Mouse (Mus musculus): Measurements from ENCODE around the gene Cntnap1. TPM values are rescaled to one million over a fixed set of nuclear protein-coding genes. Genes with fewer than 3 reads are reported as not detected.
A peak's percentile ranks its signal among the peaks of the same experiment; 100 is the strongest.

Cntnap1 gene
- polyA plus RNA-seq, 1 experiment from 2014 or later = 0.39 TPM

DNA sequence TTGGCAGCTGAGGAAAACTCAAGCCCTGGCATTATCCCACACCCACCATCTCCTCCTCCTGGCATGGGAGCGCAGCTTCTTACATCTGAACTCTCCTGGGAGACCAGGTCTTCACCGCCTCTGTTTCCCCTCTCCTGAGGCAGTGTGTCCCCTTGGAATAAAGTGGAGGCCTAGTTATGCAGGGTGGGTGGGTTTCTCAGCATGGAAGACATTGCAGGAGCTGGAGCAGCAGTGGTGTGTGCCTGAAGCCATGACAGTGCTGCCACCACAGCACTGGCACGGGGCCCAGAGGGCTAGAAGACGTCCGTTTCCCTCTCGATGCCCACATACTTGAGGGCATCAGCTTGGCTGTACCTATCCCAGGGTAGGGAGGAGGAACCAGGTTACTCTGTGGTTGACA, 22.3 kb downstream of the Cntnap1 start:
- peaks cover 3% of the 10 kb centered on the region for H3K4me1 ChIP-seq (ENCODE audit: control insufficient read depth, insufficient read depth, low read length)
- H3K27me3 ChIP-seq (replicated peaks; ENCODE audit: control insufficient read depth, insufficient read depth, low read length) = no peaks in the 10 kb centered on the region
- H3K4me3 ChIP-seq (ENCODE audit: low read depth, low read length) = no peak overlapping the region
- ATAC-seq (no peak), DNase-seq (ENCODE audit: low spot score) (no peak)
- no peak overlapping the region for H3K4me2 ChIP-seq (ENCODE audit: low read length)
- H3K36me3 ChIP-seq (ENCODE audit: control insufficient read depth, insufficient read depth, low read length) = peaks cover 15% of the 10 kb centered on the region
- WGBS = 86% methylated on average over 6 of the region's 6 CpGs
- no peak overlapping the region for H3K9ac ChIP-seq (ENCODE audit: low read length)
- H3K27ac ChIP-seq (ENCODE audit: low read depth, low read length) = no peak overlapping the region
- H3K9me3 ChIP-seq (replicated peaks; ENCODE audit: control insufficient read depth, low read length) = no peaks in the 10 kb centered on the region

- peaks cover 3% of the 10 kb centered on the region for H3K4me1 ChIP-seq (ENCODE audit: control insufficient read depth, insufficient read depth, low read length)
- no peak overlapping the region for H3K9ac ChIP-seq (ENCODE audit: low read length)
- no peaks in the 10 kb centered on the region for H3K9me3 ChIP-seq (replicated peaks; ENCODE audit: control insufficient read depth, low read length)
- H3K27me3 ChIP-seq (replicated peaks; ENCODE audit: control insufficient read depth, insufficient read depth, low read length) = no peaks in the 10 kb centered on the region
- DNase-seq (ENCODE audit: low spot score) (no peak), ATAC-seq (no peak)
- H3K4me2 ChIP-seq (ENCODE audit: low read length) = no peak overlapping the region
- H3K36me3 ChIP-seq (ENCODE audit: control insufficient read depth, insufficient read depth, low read length) = peaks cover 18% of the 10 kb centered on the region
- no peak overlapping the region for H3K4me3 ChIP-seq (ENCODE audit: low read depth, low read length)
- WGBS = 81% methylated on average over 7 of the region's 7 CpGs
- H3K27ac ChIP-seq (ENCODE audit: low read depth, low read length) = no peak overlapping the region
Observed at GRCm38 (mm10) chr11:101193076-101193475, 22.8 kb downstream of the Cntnap1 start.

- Histone ChIP-seq H3K27ac (ENCODE audit: low read depth, low read length) (no peak overlapping the region), H3K4me2 (ENCODE audit: low read length) (no peak overlapping the region), H3K9ac (ENCODE audit: low read length) (no peak overlapping the region), H3K4me3 (ENCODE audit: low read depth, low read length) (no peak overlapping the region), H3K27me3 (replicated peaks; ENCODE audit: control insufficient read depth, insufficient read depth, low read length) (no peaks in the 10 kb centered on the region), H3K9me3 (replicated peaks; ENCODE audit: control insufficient read depth, low read length) (no peaks in the 10 kb centered on the region), H3K36me3 (ENCODE audit: control insufficient read depth, insufficient read depth, low read length) (peaks cover 29% of the 10 kb centered on the region), H3K4me1 (ENCODE audit: control insufficient read depth, insufficient read depth, low read length) (peaks cover 3% of the 10 kb centered on the region)
- WGBS = 66% methylated on average over 5 of the region's 5 CpGs
- no peak for ATAC-seq
- DNase-seq (ENCODE audit: low spot score) = no peak
Observed at GRCm38 (mm10) chr11:101194137-101194536, 23.8 kb downstream of the Cntnap1 start.

GRCm38 (mm10) chr11:101194643-101195042, 24.3 kb downstream of the Cntnap1 start:
- Histone ChIP-seq H3K9ac (ENCODE audit: low read length) (no peak overlapping the region), H3K27ac (ENCODE audit: low read depth, low read length) (no peak overlapping the region), H3K4me2 (ENCODE audit: low read length) (no peak overlapping the region), H3K27me3 (replicated peaks; ENCODE audit: control insufficient read depth, insufficient read depth, low read length) (no peaks in the 10 kb centered on the region), H3K9me3 (replicated peaks; ENCODE audit: control insufficient read depth, low read length) (no peaks in the 10 kb centered on the region), H3K4me1 (ENCODE audit: control insufficient read depth, insufficient read depth, low read length) (peaks cover 3% of the 10 kb centered on the region), H3K36me3 (ENCODE audit: control insufficient read depth, insufficient read depth, low read length) (peaks cover 32% of the 10 kb centered on the region), H3K4me3 (ENCODE audit: low read depth, low read length) (no peak overlapping the region)
- no peak for DNase-seq (ENCODE audit: low spot score)
- ATAC-seq = no peak
- 83% methylated on average over 6 of the region's 6 CpGs for WGBS

DNA sequence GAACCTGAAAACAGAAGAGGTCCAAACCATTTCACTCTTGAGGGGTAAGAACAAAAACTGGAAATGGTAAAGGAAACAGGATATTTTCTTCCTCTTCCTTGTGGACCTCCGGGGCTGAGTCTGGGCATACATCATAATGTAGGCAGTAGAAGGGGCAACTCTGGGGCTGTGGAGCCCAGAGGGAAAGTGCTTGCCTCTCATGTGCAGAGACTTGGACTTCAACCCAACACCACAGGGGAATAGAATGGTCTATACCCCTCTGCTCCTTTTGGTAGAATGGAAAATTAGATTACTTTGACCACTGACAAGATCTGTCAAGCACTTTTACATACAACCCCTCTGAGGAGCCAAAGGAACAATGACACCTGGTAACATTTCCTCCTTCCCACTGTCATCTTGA, 24.8 kb downstream of the Cntnap1 start:
- ATAC-seq = no peak
- no peak overlapping the region for H3K9ac ChIP-seq (ENCODE audit: low read length)
- DNase-seq (ENCODE audit: low spot score) = no peak
- no peaks in the 10 kb centered on the region; the same call in 1 of the 2 replicates for H3K4me1 ChIP-seq (ENCODE audit: control insufficient read depth, insufficient read depth, low read length)
- no peaks in the 10 kb centered on the region for H3K27me3 ChIP-seq (replicated peaks; ENCODE audit: control insufficient read depth, insufficient read depth, low read length)
- no peak overlapping the region for H3K4me2 ChIP-seq (ENCODE audit: low read length)
- WGBS = 82% methylated on average over 1 of the region's 1 CpGs
- peaks cover 32% of the 10 kb centered on the region for H3K36me3 ChIP-seq (ENCODE audit: control insufficient read depth, insufficient read depth, low read length)
- no peak overlapping the region for H3K27ac ChIP-seq (ENCODE audit: low read depth, low read length)
- H3K9me3 ChIP-seq (replicated peaks; ENCODE audit: control insufficient read depth, low read length) = no peaks in the 10 kb centered on the region
- no peak overlapping the region for H3K4me3 ChIP-seq (ENCODE audit: low read depth, low read length)

GRCm38 (mm10) chr11:101195571-101195970, 25.2 kb downstream of the Cntnap1 start:
- ATAC-seq = no peak
- 87% methylated on average over 8 of the region's 8 CpGs for WGBS

GRCm38 (mm10) chr11:101196175-101196574, 25.9 kb downstream of the Cntnap1 start:
- WGBS = 94% methylated on average over 8 of the region's 8 CpGs
- Histone ChIP-seq H3K4me3 (ENCODE audit: low read depth, low read length) (no peak overlapping the region), H3K27me3 (replicated peaks; ENCODE audit: control insufficient read depth, insufficient read depth, low read length) (no peaks in the 10 kb centered on the region), H3K9me3 (replicated peaks; ENCODE audit: control insufficient read depth, low read length) (no peaks in the 10 kb centered on the region), H3K4me2 (ENCODE audit: low read length) (no peak overlapping the region), H3K36me3 (ENCODE audit: control insufficient read depth, insufficient read depth, low read length) (peaks cover 35% of the 10 kb centered on the region), H3K27ac (ENCODE audit: low read depth, low read length) (no peak overlapping the region), H3K9ac (ENCODE audit: low read length) (no peak overlapping the region), H3K4me1 (ENCODE audit: control insufficient read depth, insufficient read depth, low read length) (no peaks in the 10 kb centered on the region)
- ATAC-seq (no peak), DNase-seq (ENCODE audit: low spot score) (no peak)

More at GRCm38 (mm10) chr11:101195571-101195970, 25.2 kb downstream of the Cntnap1 start:
- H3K4me2 ChIP-seq (ENCODE audit: low read length) = no peak overlapping the region
- no peak overlapping the region for H3K27ac ChIP-seq (ENCODE audit: low read depth, low read length)
- H3K4me3 ChIP-seq (ENCODE audit: low read depth, low read length) = no peak overlapping the region
- no peaks in the 10 kb centered on the region for H3K4me1 ChIP-seq (ENCODE audit: control insufficient read depth, insufficient read depth, low read length)
- H3K9ac ChIP-seq (ENCODE audit: low read length) = no peak overlapping the region
- H3K27me3 ChIP-seq (replicated peaks; ENCODE audit: control insufficient read depth, insufficient read depth, low read length) = no peaks in the 10 kb centered on the region
- no peak for DNase-seq (ENCODE audit: low spot score)
- no peaks in the 10 kb centered on the region for H3K9me3 ChIP-seq (replicated peaks; ENCODE audit: control insufficient read depth, low read length)
- peaks cover 33% of the 10 kb centered on the region for H3K36me3 ChIP-seq (ENCODE audit: control insufficient read depth, insufficient read depth, low read length)

DNA sequence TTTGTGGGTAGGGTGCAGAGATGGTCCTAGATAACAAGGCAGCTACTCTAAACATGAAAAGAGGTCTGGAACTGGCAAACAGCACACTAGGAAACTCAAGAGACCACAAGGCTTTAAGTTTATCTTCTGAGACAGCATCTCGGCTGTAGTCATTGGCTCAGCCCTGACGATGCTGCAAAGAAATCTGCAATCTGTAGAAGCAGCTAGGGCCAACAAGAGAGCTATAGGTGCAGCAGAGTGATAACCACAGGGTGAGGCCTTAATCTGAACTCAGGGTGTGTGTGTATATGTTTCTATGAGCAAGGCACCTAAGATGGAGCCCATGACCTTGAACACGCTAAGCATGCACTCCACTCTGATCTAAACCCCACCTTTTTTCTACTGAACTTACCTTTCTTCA, 29.2 kb downstream of the Cntnap1 start:
- Histone ChIP-seq H3K9me3 (replicated peaks; ENCODE audit: control insufficient read depth, low read length) (no peaks in the 10 kb centered on the region), H3K4me2 (ENCODE audit: low read length) (no peak overlapping the region), H3K27ac (ENCODE audit: low read depth, low read length) (no peak overlapping the region), H3K27me3 (replicated peaks; ENCODE audit: control insufficient read depth, insufficient read depth, low read length) (no peaks in the 10 kb centered on the region), H3K9ac (ENCODE audit: low read length) (no peak overlapping the region), H3K4me1 (ENCODE audit: control insufficient read depth, insufficient read depth, low read length) (no peaks in the 10 kb centered on the region), H3K4me3 (ENCODE audit: low read depth, low read length) (no peak overlapping the region), H3K36me3 (ENCODE audit: control insufficient read depth, insufficient read depth, low read length) (peaks cover 37% of the 10 kb centered on the region)
- no peak for DNase-seq (ENCODE audit: low spot score)
- ATAC-seq = no peak
- WGBS = 91% methylated on average over 3 of the region's 3 CpGs

DNA sequence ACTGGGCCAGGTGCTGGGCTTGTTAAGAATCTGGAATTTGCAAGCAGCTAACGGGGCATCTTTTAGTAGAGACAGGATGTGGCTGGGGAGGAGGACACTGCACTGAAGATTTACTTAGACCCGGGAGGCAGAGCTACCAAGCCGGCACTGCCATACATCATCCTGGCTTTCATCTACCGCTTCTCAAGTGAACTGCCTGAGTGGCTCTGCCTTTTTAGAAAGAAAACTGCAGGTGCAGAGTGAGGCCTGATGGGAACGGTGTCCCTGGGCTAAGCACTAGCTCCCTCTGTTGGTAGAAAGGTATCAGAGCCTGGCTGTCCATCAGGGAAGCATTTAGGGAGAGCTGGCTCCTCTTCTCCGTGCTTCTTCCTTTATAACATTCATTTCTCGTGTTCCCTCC, 30.7 kb downstream of the Cntnap1 start:
- Histone ChIP-seq H3K27me3 (replicated peaks; ENCODE audit: control insufficient read depth, insufficient read depth, low read length) (no peaks in the 10 kb centered on the region), H3K9me3 (replicated peaks; ENCODE audit: control insufficient read depth, low read length) (no peaks in the 10 kb centered on the region), H3K4me1 (ENCODE audit: control insufficient read depth, insufficient read depth, low read length) (no peaks in the 10 kb centered on the region), H3K4me3 (ENCODE audit: low read depth, low read length) (no peak overlapping the region), H3K4me2 (ENCODE audit: low read length) (no peak overlapping the region), H3K36me3 (ENCODE audit: control insufficient read depth, insufficient read depth, low read length) (peaks cover 34% of the 10 kb centered on the region), H3K27ac (ENCODE audit: low read depth, low read length) (no peak overlapping the region), H3K9ac (ENCODE audit: low read length) (no peak overlapping the region)
- peak; percentile 80 for DNase-seq (ENCODE audit: low spot score)
- 17% methylated on average over 7 of the region's 7 CpGs for WGBS
- ATAC-seq = 0 out of 2 replicates have a peak, but pooled peaks have one; percentile 15
